Mouse (Mus musculus) cerebellum, postnatal 25 days (tissue): Measurements from ENCODE around the gene Arf5.

ENCODE experiments used
- DNase-seq, 2 experiments: peaks; one replicate each; pipeline ENCODE4 v3.0.0; 2021; ENCODE audit warnings: mixed read lengths in 2 of 2

Gene Arf5

GRCm38 (mm10) chr6:28428290-28428689 is 4.9 kb downstream of the Arf5 start, which contains the start of gene Gcc1:
Gcc1 (minus strand) TSS chr6:28428390.
- DNase-seq: no peak

- peak; percentile 71 to 77 for DNase-seq
Measured at GRCm38 (mm10) chr6:28429870-28430269, 6.5 kb downstream of the Arf5 start.

GRCm38 (mm10) chr6:28430795-28431537 is 7.6 kb downstream of the Arf5 start:
- DNase-seq: no peak

- no peak for DNase-seq
Measured at GRCm38 (mm10) chr6:28431538-28431855, 8.1 kb downstream of the Arf5 start.

- no peak for DNase-seq
Measured at GRCm38 (mm10) chr6:28447937-28448336, 24.6 kb downstream of the Arf5 start.

- no peak for DNase-seq
Measured at GRCm38 (mm10) chr6:28449253-28449652, 25.9 kb downstream of the Arf5 start, which contains the start of gene Pax4. Pax4 (minus strand) TSS chr6:28449353.

GRCm38 (mm10) chr6:28450481-28450880 is 27.1 kb downstream of the Arf5 start:
- DNase-seq: no peak

GRCm38 (mm10) chr6:28450977-28451376 is 27.6 kb downstream of the Arf5 start:
- no peak for DNase-seq

GRCm38 (mm10) chr6:28459221-28459668 is 35.9 kb downstream of the Arf5 start:
- no peak for DNase-seq

GRCm38 (mm10) chr6:28460534-28460933 is 37.2 kb downstream of the Arf5 start:
- DNase-seq: peak; percentile 87 to 93

- no peak for DNase-seq
Measured at GRCm38 (mm10) chr6:28464630-28465029, 41.3 kb downstream of the Arf5 start.

GRCm38 (mm10) chr6:28470017-28470602 is 46.8 kb downstream of the Arf5 start:
- DNase-seq: no peak

GRCm38 (mm10) chr6:28470621-28471020 is 47.3 kb downstream of the Arf5 start:
- no peak for DNase-seq

GRCm38 (mm10) chr6:28471284-28472035 is 48.1 kb downstream of the Arf5 start:
- DNase-seq: no peak

GRCm38 (mm10) chr6:28474211-28474610 is 50.9 kb downstream of the Arf5 start:
- no peak for DNase-seq

- no peak for DNase-seq
Measured at GRCm38 (mm10) chr6:28474839-28475238, 51.5 kb downstream of the Arf5 start, which contains the start of gene Snd1. Snd1 (plus strand) TSS chr6:28475139.
